Mouse (Mus musculus): ENCODE results near the gene Col13a1. TPM values are rescaled to one million over a fixed set of nuclear protein-coding genes. Genes with fewer than 3 reads are reported as not detected.
A peak's percentile ranks its signal among the peaks of the same experiment; 100 is the strongest.

The Col13a1 gene
- polyA plus RNA-seq, 1 experiment from 2014 or later, result 5.7 TPM

- no peaks in the 10 kb centered on the region for H3K27me3 ChIP-seq (replicated peaks; ENCODE audit: control insufficient read depth, insufficient read depth, low read length)
- 38% methylated on average over 5 of the region's 5 CpGs for WGBS
- no peaks in the 10 kb centered on the region for H3K9me3 ChIP-seq (ENCODE audit: control insufficient read depth)
- H3K4me1 ChIP-seq (replicated peaks; ENCODE audit: control insufficient read depth, insufficient read depth, low read length), result no peaks in the 10 kb centered on the region
- peak overlapping the region; percentile 50; the same call in 1 of the 2 replicates for H3K27ac ChIP-seq (ENCODE audit: low read depth, low read length)
- H3K4me2 ChIP-seq (replicated peaks; ENCODE audit: low read depth), result no peak overlapping the region
- H3K4me3 ChIP-seq (ENCODE audit: low read depth, low read length), result no peak overlapping the region
- H3K9ac ChIP-seq (ENCODE audit: low read depth, low read length), result no peak overlapping the region
- ATAC-seq, result peak; percentile 91
- H3K36me3 ChIP-seq (ENCODE audit: control insufficient read depth, insufficient read depth), result no peaks in the 10 kb centered on the region
- TF ChIP-seq CTCF (IDR thresholded peaks at IDR 0.05; ENCODE audit: low read depth), result no peak
Observed at GRCm38 (mm10) chr10:61953916-61954315, 25.0 kb downstream of the Col13a1 start.

GRCm38 (mm10) chr10:61949542-61949941, 29.4 kb downstream of the Col13a1 start:
- WGBS, result 66% methylated on average over 6 of the region's 6 CpGs
- no peak for TF ChIP-seq CTCF (IDR thresholded peaks at IDR 0.05; ENCODE audit: low read depth)
- ATAC-seq, result no peak

GRCm38 (mm10) chr10:61944386-61944785, 34.5 kb downstream of the Col13a1 start:
- TF ChIP-seq CTCF (IDR thresholded peaks at IDR 0.05; ENCODE audit: low read depth), result no peak
- no peaks in the 10 kb centered on the region for H3K27me3 ChIP-seq (replicated peaks; ENCODE audit: control insufficient read depth, insufficient read depth, low read length)
- WGBS, result 70% methylated on average over 2 of the region's 2 CpGs

More at GRCm38 (mm10) chr10:61949542-61949941, 29.4 kb downstream of the Col13a1 start:
- H3K36me3 ChIP-seq (ENCODE audit: control insufficient read depth, insufficient read depth), result no peaks in the 10 kb centered on the region
- no peaks in the 10 kb centered on the region for H3K9me3 ChIP-seq (ENCODE audit: control insufficient read depth)
- no peak overlapping the region for H3K27ac ChIP-seq (ENCODE audit: low read depth, low read length)
- no peak overlapping the region for H3K4me2 ChIP-seq (replicated peaks; ENCODE audit: low read depth)
- H3K4me3 ChIP-seq (ENCODE audit: low read depth, low read length), result no peak overlapping the region
- H3K4me1 ChIP-seq (replicated peaks; ENCODE audit: control insufficient read depth, insufficient read depth, low read length), result no peaks in the 10 kb centered on the region
- H3K9ac ChIP-seq (ENCODE audit: low read depth, low read length), result no peak overlapping the region
- H3K27me3 ChIP-seq (replicated peaks; ENCODE audit: control insufficient read depth, insufficient read depth, low read length), result no peaks in the 10 kb centered on the region

DNA sequence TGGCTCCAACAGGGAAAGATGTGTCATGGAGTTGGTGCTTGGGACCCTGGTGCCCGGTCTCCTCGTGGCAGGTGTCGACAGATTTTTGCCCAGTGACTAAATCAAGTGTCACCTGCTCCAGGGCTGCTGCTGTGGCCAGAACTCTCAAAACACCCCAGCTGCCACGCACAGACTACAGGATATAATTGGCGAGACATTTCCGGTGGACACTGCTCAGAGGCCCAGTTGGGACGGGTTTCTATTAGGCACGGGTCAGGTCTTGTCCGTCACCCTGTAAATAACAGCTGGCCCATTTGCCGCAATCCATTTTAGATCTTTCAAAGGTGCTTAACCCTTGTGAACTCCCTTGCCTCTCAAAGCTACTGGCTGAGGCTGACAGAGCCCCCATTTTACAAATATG, 35.4 kb downstream of the Col13a1 start:
- no peak for TF ChIP-seq CTCF (IDR thresholded peaks at IDR 0.05; ENCODE audit: low read depth)
- H3K27ac ChIP-seq (ENCODE audit: low read depth, low read length), result no peak overlapping the region
- no peaks in the 10 kb centered on the region for H3K36me3 ChIP-seq (ENCODE audit: control insufficient read depth, insufficient read depth)
- no peak overlapping the region for H3K4me2 ChIP-seq (replicated peaks; ENCODE audit: low read depth)
- H3K4me3 ChIP-seq (ENCODE audit: low read depth, low read length), result no peak overlapping the region
- no peak overlapping the region for H3K9ac ChIP-seq (ENCODE audit: low read depth, low read length)
- no peaks in the 10 kb centered on the region for H3K9me3 ChIP-seq (ENCODE audit: control insufficient read depth)
- WGBS, result 79% methylated on average over 10 of the region's 10 CpGs
- H3K4me1 ChIP-seq (replicated peaks; ENCODE audit: control insufficient read depth, insufficient read depth, low read length), result no peaks in the 10 kb centered on the region
- H3K27me3 ChIP-seq (replicated peaks; ENCODE audit: control insufficient read depth, insufficient read depth, low read length), result no peaks in the 10 kb centered on the region
- no peak for ATAC-seq

More at GRCm38 (mm10) chr10:61944386-61944785, 34.5 kb downstream of the Col13a1 start:
- Histone ChIP-seq H3K9ac (ENCODE audit: low read depth, low read length) (no peak overlapping the region), H3K4me2 (replicated peaks; ENCODE audit: low read depth) (no peak overlapping the region), H3K9me3 (ENCODE audit: control insufficient read depth) (no peaks in the 10 kb centered on the region), H3K4me1 (replicated peaks; ENCODE audit: control insufficient read depth, insufficient read depth, low read length) (no peaks in the 10 kb centered on the region), H3K4me3 (ENCODE audit: low read depth, low read length) (no peak overlapping the region), H3K36me3 (ENCODE audit: control insufficient read depth, insufficient read depth) (no peaks in the 10 kb centered on the region), H3K27ac (ENCODE audit: low read depth, low read length) (no peak overlapping the region)
- ATAC-seq, result no peak

DNA sequence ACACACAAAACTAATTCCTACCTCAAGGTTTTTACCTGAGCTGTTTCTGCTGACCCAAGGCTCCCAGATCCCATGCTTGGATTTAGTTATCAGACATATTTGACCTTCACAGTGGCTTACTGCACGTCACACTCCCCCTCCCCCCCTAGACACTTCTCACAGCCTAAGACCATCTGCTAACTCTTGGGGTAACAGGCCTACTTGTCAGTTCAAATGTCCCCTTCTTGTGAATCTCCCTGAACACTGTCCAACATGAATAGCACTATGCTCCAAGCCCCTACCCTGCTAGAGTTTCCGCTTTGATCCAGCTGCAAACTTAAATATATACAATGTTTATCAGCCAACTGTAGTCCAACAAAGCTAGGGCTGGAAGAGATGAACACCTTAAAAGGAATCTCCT, 36.2 kb downstream of the Col13a1 start:
- WGBS, result 46% methylated on average over 2 of the region's 2 CpGs
- Histone ChIP-seq H3K27me3 (replicated peaks; ENCODE audit: control insufficient read depth, insufficient read depth, low read length) (no peaks in the 10 kb centered on the region), H3K27ac (ENCODE audit: low read depth, low read length) (no peak overlapping the region), H3K36me3 (ENCODE audit: control insufficient read depth, insufficient read depth) (no peaks in the 10 kb centered on the region), H3K9me3 (ENCODE audit: control insufficient read depth) (no peaks in the 10 kb centered on the region), H3K9ac (ENCODE audit: low read depth, low read length) (no peak overlapping the region), H3K4me2 (replicated peaks; ENCODE audit: low read depth) (no peak overlapping the region), H3K4me1 (replicated peaks; ENCODE audit: control insufficient read depth, insufficient read depth, low read length) (no peaks in the 10 kb centered on the region), H3K4me3 (ENCODE audit: low read depth, low read length) (no peak overlapping the region)
- no peak for ATAC-seq
- no peak for TF ChIP-seq CTCF (IDR thresholded peaks at IDR 0.05; ENCODE audit: low read depth)

DNA sequence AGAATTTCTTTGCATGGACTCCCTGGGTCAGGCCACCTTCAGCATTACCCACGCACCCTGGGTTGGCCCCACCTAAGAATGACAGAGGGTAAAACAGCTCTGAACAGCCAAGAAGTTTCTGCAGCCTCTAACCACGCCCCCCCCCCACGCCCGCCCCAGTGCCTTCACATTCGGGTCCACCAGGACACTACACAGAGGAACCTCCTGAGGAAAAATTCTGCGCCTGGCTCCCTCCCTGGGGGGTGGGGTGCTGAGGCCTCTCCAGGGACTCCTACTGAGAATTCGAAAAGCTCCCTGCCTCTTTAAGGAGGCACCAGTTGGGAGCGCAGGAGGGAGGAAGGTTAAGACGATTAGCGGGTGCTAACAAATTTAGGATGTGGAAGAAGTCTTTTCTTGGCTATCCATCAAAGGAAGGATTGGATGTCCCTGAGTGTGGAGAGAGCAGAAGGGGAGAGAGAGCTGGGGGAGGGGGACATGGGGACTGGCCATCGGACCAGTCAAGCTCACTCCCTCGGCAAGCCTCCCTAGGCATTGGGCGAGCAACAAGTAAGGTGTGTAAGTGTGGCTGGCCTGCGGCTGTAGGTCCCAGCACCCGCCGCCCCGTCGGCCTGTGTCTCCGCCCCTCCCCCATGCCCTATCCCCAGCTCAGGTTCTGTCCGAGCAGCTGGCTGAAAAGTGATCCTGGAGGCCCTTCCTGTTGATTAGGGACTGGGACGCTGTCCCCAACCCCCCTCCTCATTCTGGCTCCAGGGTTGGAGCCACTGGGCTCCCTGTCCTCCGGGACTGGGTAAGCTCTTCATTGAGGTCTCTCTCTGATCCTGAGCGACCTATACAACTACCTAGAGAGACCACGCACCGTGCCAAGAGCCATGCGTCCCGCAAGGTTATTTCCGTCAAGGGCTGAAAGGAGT, 42.4 kb downstream of the Col13a1 start:
- Histone ChIP-seq H3K9me3 (ENCODE audit: control insufficient read depth) (no peaks in the 10 kb centered on the region), H3K9ac (ENCODE audit: low read depth, low read length) (no peak overlapping the region)

More for the DNA sequence above, 42.4 kb downstream of the Col13a1 start:
- no peak for TF ChIP-seq CTCF (IDR thresholded peaks at IDR 0.05; ENCODE audit: low read depth)
- ATAC-seq, result no peak
- Histone ChIP-seq H3K36me3 (ENCODE audit: control insufficient read depth, insufficient read depth) (no peaks in the 10 kb centered on the region), H3K4me3 (ENCODE audit: low read depth, low read length) (no peak overlapping the region), H3K4me1 (replicated peaks; ENCODE audit: control insufficient read depth, insufficient read depth, low read length) (0 out of 2 replicates have a peak, but pooled peaks cover 3% of the 10 kb centered on the region), H3K27ac (ENCODE audit: low read depth, low read length) (no peak overlapping the region), H3K4me2 (replicated peaks; ENCODE audit: low read depth) (peak overlapping the region; percentile 55), H3K27me3 (replicated peaks; ENCODE audit: control insufficient read depth, insufficient read depth, low read length) (0 out of 2 replicates have a peak, but pooled peaks cover 5% of the 10 kb centered on the region)
- WGBS, result 7% methylated on average over 28 of the region's 28 CpGs

All from intestine, postnatal 0 days (tissue).